Mouse (Mus musculus): Measurements from ENCODE around the gene Ggcx. TPM values are rescaled to one million over a fixed set of nuclear protein-coding genes. Genes with fewer than 3 reads are reported as not detected.

Ggcx gene
- polyA plus RNA-seq, 1 experiment, result 17.5 TPM

GRCm38 (mm10) chr6:72385258-72385657 is 28.9 kb upstream of the Ggcx start:
- Histone ChIP-seq H3K27me3 (ENCODE audit: control insufficient read depth, insufficient read depth, insufficient read length) (no peaks in the 10 kb centered on the region), H3K79me2 (ENCODE audit: control insufficient read depth, insufficient read depth) (no peaks in the 10 kb centered on the region), H3K4me3 (no peak overlapping the region), H3K4me2 (ENCODE audit: low read depth) (no peak overlapping the region), H3ac (ENCODE audit: control insufficient read depth, insufficient read length) (no peak overlapping the region), H3K36me3 (ENCODE audit: control insufficient read depth, insufficient read depth) (peaks cover 3% of the 10 kb centered on the region)
- TF ChIP-seq CEBPB (IDR thresholded peaks at IDR 0.05; ENCODE audit: insufficient read depth, poor library complexity, severe bottlenecking) (no peak), USF1 (IDR thresholded peaks at IDR 0.05; ENCODE audit: low read depth) (no peak), TCF3 (IDR thresholded peaks at IDR 0.05; ENCODE audit: insufficient read length, low read depth) (no peak), MYOG (IDR thresholded peaks at IDR 0.05; ENCODE audit: control insufficient read depth in 1 of 3, insufficient read depth in 1 of 3, insufficient read length in 2 of 3, low read depth in 2 of 3) (no peak), TCF12 (IDR thresholded peaks at IDR 0.05; ENCODE audit: insufficient read depth, poor library complexity, severe bottlenecking) (no peak), POLR2A (IDR thresholded peaks at IDR 0.05; ENCODE audit: insufficient read length, low read depth) (no peak), E2F4 (IDR thresholded peaks at IDR 0.05; ENCODE audit: insufficient read depth) (no peak)

GRCm38 (mm10) chr6:72386561-72386960 is 27.5 kb upstream of the Ggcx start:
- no peaks in the 10 kb centered on the region for H3K27me3 ChIP-seq (ENCODE audit: control insufficient read depth, insufficient read depth, insufficient read length)
- H3K4me2 ChIP-seq (ENCODE audit: low read depth), result no peak overlapping the region
- H3K79me2 ChIP-seq (ENCODE audit: control insufficient read depth, insufficient read depth), result no peaks in the 10 kb centered on the region
- no peak overlapping the region for H3K4me3 ChIP-seq
- TF ChIP-seq POLR2A (IDR thresholded peaks at IDR 0.05; ENCODE audit: insufficient read length, low read depth) (no peak), CEBPB (IDR thresholded peaks at IDR 0.05; ENCODE audit: insufficient read depth, poor library complexity, severe bottlenecking) (no peak), MYOD1 (IDR thresholded peaks at IDR 0.05; ENCODE audit: control insufficient read depth in 1 of 3, insufficient read length in 2 of 3, low read depth in 2 of 3) (no peak), SRF (IDR thresholded peaks at IDR 0.05; ENCODE audit: control insufficient read depth, insufficient read length, low read depth) (no peak), E2F4 (IDR thresholded peaks at IDR 0.05; ENCODE audit: insufficient read depth) (no peak), MYOG (IDR thresholded peaks at IDR 0.05; ENCODE audit: control insufficient read depth in 1 of 3, insufficient read depth in 1 of 3, insufficient read length in 2 of 3, low read depth in 2 of 3) (no peak), POLR2AphosphoS2 (IDR thresholded peaks at IDR 0.05; ENCODE audit: insufficient read length, low read depth) (no peak)
- H3K36me3 ChIP-seq (ENCODE audit: control insufficient read depth, insufficient read depth), result peaks cover 3% of the 10 kb centered on the region
- H3ac ChIP-seq (ENCODE audit: control insufficient read depth, insufficient read length), result no peak overlapping the region

- no peak overlapping the region for H3K4me3 ChIP-seq
- H3K36me3 ChIP-seq (ENCODE audit: control insufficient read depth, insufficient read depth), result peaks cover 3% of the 10 kb centered on the region
- H3K27me3 ChIP-seq (ENCODE audit: control insufficient read depth, insufficient read depth, insufficient read length), result no peaks in the 10 kb centered on the region
- H3K4me2 ChIP-seq (ENCODE audit: low read depth), result no peak overlapping the region
- no peak for TF ChIP-seq MYOG (IDR thresholded peaks at IDR 0.05; ENCODE audit: control insufficient read depth in 1 of 3, insufficient read depth in 1 of 3, insufficient read length in 2 of 3, low read depth in 2 of 3)
- TF ChIP-seq POLR2A (IDR thresholded peaks at IDR 0.05; ENCODE audit: insufficient read length, low read depth), result no peak
- TF ChIP-seq REST (IDR thresholded peaks at IDR 0.05; ENCODE audit: insufficient read depth, insufficient read length), result no peak
- no peaks in the 10 kb centered on the region for H3K79me2 ChIP-seq (ENCODE audit: control insufficient read depth, insufficient read depth)
- no peak overlapping the region for H3ac ChIP-seq (ENCODE audit: control insufficient read depth, insufficient read length)
Measured at GRCm38 (mm10) chr6:72387816-72388215, 26.3 kb upstream of the Ggcx start.

GRCm38 (mm10) chr6:72388266-72388665 is 25.8 kb upstream of the Ggcx start:
- no peak overlapping the region for H3K4me3 ChIP-seq

GRCm38 (mm10) chr6:72388791-72389329 is 25.2 kb upstream of the Ggcx start:
- H3K36me3 ChIP-seq (ENCODE audit: control insufficient read depth, insufficient read depth), result peaks cover 3% of the 10 kb centered on the region
- H3K4me3 ChIP-seq, result peak overlapping the region; percentile 80
- no peaks in the 10 kb centered on the region for H3K79me2 ChIP-seq (ENCODE audit: control insufficient read depth, insufficient read depth)
- TF ChIP-seq POLR2A (IDR thresholded peaks at IDR 0.05; ENCODE audit: insufficient read length, low read depth) (no peak), POLR2AphosphoS2 (IDR thresholded peaks at IDR 0.05; ENCODE audit: insufficient read length, low read depth) (no peak), REST (IDR thresholded peaks at IDR 0.05; ENCODE audit: insufficient read depth, insufficient read length) (no peak)
- no peak overlapping the region for H3ac ChIP-seq (ENCODE audit: control insufficient read depth, insufficient read length)
- no peaks in the 10 kb centered on the region for H3K27me3 ChIP-seq (ENCODE audit: control insufficient read depth, insufficient read depth, insufficient read length)
- H3K4me2 ChIP-seq (ENCODE audit: low read depth), result peak overlapping the region; percentile 79

More at GRCm38 (mm10) chr6:72388266-72388665, 25.8 kb upstream of the Ggcx start:
- peaks cover 3% of the 10 kb centered on the region for H3K36me3 ChIP-seq (ENCODE audit: control insufficient read depth, insufficient read depth)
- no peaks in the 10 kb centered on the region for H3K79me2 ChIP-seq (ENCODE audit: control insufficient read depth, insufficient read depth)
- no peak overlapping the region for H3ac ChIP-seq (ENCODE audit: control insufficient read depth, insufficient read length)
- no peak for TF ChIP-seq POLR2AphosphoS2 (IDR thresholded peaks at IDR 0.05; ENCODE audit: insufficient read length, low read depth)
- no peak for TF ChIP-seq SRF (IDR thresholded peaks at IDR 0.05; ENCODE audit: control insufficient read depth, insufficient read length, low read depth)
- no peak for TF ChIP-seq POLR2A (IDR thresholded peaks at IDR 0.05; ENCODE audit: insufficient read length, low read depth)
- TF ChIP-seq REST (IDR thresholded peaks at IDR 0.05; ENCODE audit: insufficient read depth, insufficient read length), result no peak
- no peak for TF ChIP-seq USF1 (IDR thresholded peaks at IDR 0.05; ENCODE audit: low read depth)
- no peak for TF ChIP-seq CEBPB (IDR thresholded peaks at IDR 0.05; ENCODE audit: insufficient read depth, poor library complexity, severe bottlenecking)
- no peak for TF ChIP-seq E2F4 (IDR thresholded peaks at IDR 0.05; ENCODE audit: insufficient read depth)
- TF ChIP-seq MAX (IDR thresholded peaks at IDR 0.05; ENCODE audit: low read depth), result no peak
- H3K4me2 ChIP-seq (ENCODE audit: low read depth), result no peak overlapping the region
- H3K27me3 ChIP-seq (ENCODE audit: control insufficient read depth, insufficient read depth, insufficient read length), result no peaks in the 10 kb centered on the region

Measured in myocyte (in vitro differentiated cells).